Mouse (Mus musculus) forebrain, postnatal 0 days (tissue): ENCODE measurements around the gene Eif4b. TPM values are rescaled to one million over a fixed set of nuclear protein-coding genes. Genes with fewer than 3 reads are reported as not detected.

ENCODE experiments used
- ATAC-seq: fragments of 200-750 bp; cut with Nextera tagmentation; 2 replicates; pipeline ENCODE4 v1.8.0; 2017; ENCODE audit warnings: mild to moderate bottlenecking, moderate library complexity
- DNase-seq: peaks from one replicate; pipeline ENCODE4 v3.0.0-alpha.2; 2015
- H3K27ac ChIP-seq: fragments of 300-500 bp; sonication (generic); 2 replicates; pipeline ENCODE4 v1.5.1; 2014; ENCODE audit warnings: low read depth, mild to moderate bottlenecking, antibody characterized with exemption, low read length, moderate library complexity, mixed read lengths
- H3K27me3 ChIP-seq: fragments of 300-500 bp; sonication (generic); 2 replicates; pipeline ENCODE4 v1.6.1; 2014; ENCODE audit warnings: mild to moderate bottlenecking, low read length, mixed read lengths; ENCODE audit not compliant: insufficient read depth
- H3K36me3 ChIP-seq: fragments of 300-500 bp; sonication (generic); 2 replicates; pipeline ENCODE4 v1.6.1; 2014; ENCODE audit warnings: mild to moderate bottlenecking, moderate library complexity; ENCODE audit not compliant: insufficient read depth
- H3K4me1 ChIP-seq: fragments of 300-500 bp; sonication (generic); 2 replicates; pipeline ENCODE4 v1.6.1; 2014; ENCODE audit warnings: antibody characterized with exemption; ENCODE audit not compliant: insufficient read depth
- H3K4me2 ChIP-seq: fragments of 300-500 bp; sonication (generic); 2 replicates; pipeline ENCODE4 v1.6.1; 2014; ENCODE audit warnings: low read depth, mild to moderate bottlenecking, moderate library complexity
- H3K4me3 ChIP-seq: fragments of 300-500 bp; sonication (generic); 2 replicates; pipeline ENCODE4 v1.5.1; 2014; ENCODE audit warnings: low read depth, low read length, mixed read lengths
- H3K9ac ChIP-seq: fragments of 300-500 bp; sonication (generic); 2 replicates; pipeline ENCODE4 v1.6.1; 2014; ENCODE audit warnings: mild to moderate bottlenecking
- H3K9me3 ChIP-seq: fragments of 300-500 bp; sonication (generic); 2 replicates; pipeline ENCODE4 v1.6.1; 2016; ENCODE audit warnings: low read length
- CTCF ChIP-seq: sonication (generic); IDR thresholded peaks from 2 replicates; pipeline ENCODE4 v1.5.1; 2016; ENCODE audit warnings: antibody characterized with exemption, control low read depth, low read depth
- WGBS: fragments of 180-500 bp; shearing (Covaris S2); extraction: QIAGEN DNeasy Blood & Tissue Kit; methylation state at CpG from one replicate; pipeline ENCODE4 v1.1.7; 2014; 5-methylcytosine and 5-hydroxymethylcytosine counted together
- polyA plus RNA-seq: library from polyadenylated mRNA; unstranded; fragments of >200 nt; fragmentation: Nextera tagmentation; extraction: Ambion mirVana; gene quantifications from 2 replicates; pipeline ENCODE4 v1.2.1, GENCODE M21; 2015
- total RNA-seq: library from RNA; depleted of rRNA; stranded (reverse); fragments of >200 nt; gene quantifications from 2 replicates; pipeline ENCODE4 v1.2.3, GENCODE M21; 2014

Gene Eif4b
- total and polyA plus RNA-seq, 2 experiments from 2014 or later: 72.8 to 194 TPM

- no peak for ATAC-seq
- no peak for DNase-seq
- H3K36me3 ChIP-seq: 0 out of 2 replicates have a peak, but pooled peaks cover under 1% of the 10 kb centered on the region
- H3K4me3 ChIP-seq: 0 out of 2 replicates have a peak overlapping the region, but pooled peaks have one; percentile 5
- no peak overlapping the region; the same call in 1 of the 2 replicates for H3K9ac ChIP-seq
- peaks cover 5% of the 10 kb centered on the region; the same call in 1 of the 2 replicates for H3K4me1 ChIP-seq
- no peak for TF ChIP-seq CTCF
- peak overlapping the region; percentile 62 for H3K27ac ChIP-seq
- H3K9me3 ChIP-seq: no peaks in the 10 kb centered on the region
- WGBS: 9% methylated on average over 14 of the region's 14 CpGs
- peaks cover 7% of the 10 kb centered on the region for H3K27me3 ChIP-seq
- peak overlapping the region; percentile 23 for H3K4me2 ChIP-seq
Measured at GRCm38 (mm10) chr15:102103371-102103946, 29.9 kb downstream of the Eif4b start.

GRCm38 (mm10) chr15:102103947-102104555 lies 30.5 kb downstream of the Eif4b start:
- Histone ChIP-seq H3K27ac (no peak overlapping the region), H3K9ac (no peak overlapping the region), H3K4me2 (peak overlapping the region; percentile 23), H3K9me3 (no peaks in the 10 kb centered on the region), H3K27me3 (peaks cover 7% of the 10 kb centered on the region), H3K4me3 (no peak overlapping the region), H3K4me1 (peaks cover 5% of the 10 kb centered on the region; the same call in 1 of the 2 replicates), H3K36me3 (no peaks in the 10 kb centered on the region)
- ATAC-seq: no peak
- TF ChIP-seq CTCF: no peak
- 29% methylated on average over 12 of the region's 12 CpGs for WGBS
- no peak for DNase-seq

DNA sequence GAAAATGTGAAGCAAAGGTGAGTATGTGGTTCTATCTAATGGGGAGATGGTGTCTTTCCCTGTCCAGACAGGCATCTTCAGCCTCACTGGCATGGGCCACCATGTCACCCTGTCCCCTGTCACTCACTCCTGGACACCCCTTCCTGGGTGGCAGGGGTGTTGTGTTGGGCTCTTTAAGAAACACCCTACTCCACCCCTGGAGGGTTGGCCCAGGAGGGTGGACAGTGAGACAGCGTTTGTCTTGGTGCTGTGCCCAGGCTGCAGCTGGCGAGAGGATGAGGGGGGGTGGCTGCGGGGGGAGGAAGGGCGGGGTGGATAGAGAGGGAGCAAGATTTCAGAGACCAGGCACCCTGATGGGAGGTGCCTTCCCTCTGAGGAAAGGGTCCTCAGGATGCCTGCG lies 31.8 kb downstream of the Eif4b start:
- no peaks in the 10 kb centered on the region for H3K36me3 ChIP-seq
- H3K27ac ChIP-seq: no peak overlapping the region
- no peak overlapping the region for H3K4me3 ChIP-seq
- H3K9ac ChIP-seq: no peak overlapping the region
- H3K4me1 ChIP-seq: no peaks in the 10 kb centered on the region
- DNase-seq: no peak
- WGBS: 38% methylated on average over 5 of the region's 5 CpGs
- TF ChIP-seq CTCF: no peak
- no peak overlapping the region for H3K4me2 ChIP-seq
- H3K9me3 ChIP-seq: no peaks in the 10 kb centered on the region
- H3K27me3 ChIP-seq: peaks cover 7% of the 10 kb centered on the region
- no peak for ATAC-seq

- peak; percentile 31 for TF ChIP-seq CTCF
- H3K27ac ChIP-seq: no peak overlapping the region
- no peaks in the 10 kb centered on the region for H3K4me1 ChIP-seq
- peaks cover 7% of the 10 kb centered on the region for H3K27me3 ChIP-seq
- peak overlapping the region; percentile 58 for H3K4me2 ChIP-seq
- H3K36me3 ChIP-seq: no peaks in the 10 kb centered on the region
- ATAC-seq: no peak
- H3K9me3 ChIP-seq: no peaks in the 10 kb centered on the region
- 31% methylated on average over 18 of the region's 18 CpGs for WGBS
- no peak overlapping the region for H3K9ac ChIP-seq
- H3K4me3 ChIP-seq: no peak overlapping the region
- no peak for DNase-seq
Measured at GRCm38 (mm10) chr15:102105764-102106730, 32.5 kb downstream of the Eif4b start.

- Histone ChIP-seq H3K36me3 (no peaks in the 10 kb centered on the region), H3K27me3 (peaks cover 7% of the 10 kb centered on the region), H3K9ac (peak overlapping the region; percentile 22; the same call in 1 of the 2 replicates), H3K4me1 (no peaks in the 10 kb centered on the region), H3K27ac (no peak overlapping the region), H3K9me3 (no peaks in the 10 kb centered on the region), H3K4me2 (peak overlapping the region; percentile 58), H3K4me3 (peak overlapping the region; percentile 34)
- no peak for DNase-seq
- WGBS: 3% methylated on average over 38 of the region's 38 CpGs
- no peak for TF ChIP-seq CTCF
- ATAC-seq: peak; percentile 12; the same call in 1 of the 2 replicates
Measured at GRCm38 (mm10) chr15:102106754-102107456, 33.3 kb downstream of the Eif4b start.
